Mouse (Mus musculus) B cell, adult 2 months (primary cell): Measurements from ENCODE around the gene Serpina1a.
"Not testable (repeated sequence)": the region's sequence is repeated elsewhere in the genome, so short reads cannot be mapped to it uniquely, and the experiment has no call there.

Source experiments
- DNase-seq, 2 experiments: peaks; one replicate each; pipeline ENCODE4 v3.0.0; 2022

Gene Serpina1a

DNA sequence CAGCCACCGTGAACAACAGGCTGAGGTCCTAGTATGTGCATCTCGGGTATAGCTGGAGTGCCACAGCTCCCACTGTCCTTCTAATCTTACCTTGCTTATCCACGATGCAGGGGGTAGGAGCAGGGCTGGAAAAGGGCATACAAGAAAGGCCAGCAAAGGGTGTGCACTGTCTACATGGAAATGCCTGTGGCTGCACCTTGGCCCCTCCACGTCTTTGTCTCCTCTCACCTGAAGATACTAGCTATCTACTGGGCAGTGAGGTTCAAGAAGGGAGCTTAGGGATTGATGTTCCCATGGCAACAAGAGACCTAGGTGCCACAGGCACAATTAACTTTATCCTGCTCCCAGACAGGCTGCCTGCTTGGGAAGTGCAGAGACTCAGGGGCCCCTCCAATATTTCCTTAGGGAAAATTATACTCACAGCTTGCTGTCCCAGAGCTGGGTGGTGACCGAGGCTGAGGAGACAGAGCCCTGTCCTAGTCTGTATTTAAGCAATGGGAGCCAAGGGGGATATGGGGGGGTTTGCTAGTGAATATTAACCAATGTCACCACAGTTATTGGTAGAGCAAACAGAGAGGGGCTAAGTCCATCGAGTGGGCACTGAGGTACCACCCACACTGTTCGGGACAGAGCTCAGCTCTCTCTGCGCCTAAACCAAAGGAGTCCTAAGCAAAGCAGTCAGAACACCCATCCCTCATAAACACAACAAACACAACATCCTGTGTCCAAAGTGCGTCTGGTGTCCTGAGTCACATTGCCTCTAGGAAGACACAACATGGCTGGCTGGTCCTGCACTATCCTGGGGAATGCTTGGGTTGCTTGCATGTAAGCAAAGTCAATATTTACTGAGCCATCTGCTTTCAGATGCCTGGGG, at the start of gene Serpina1a:
Serpina1a (minus strand) TSS at position 462 of the 874 bp plus-strand sequence.
- DNase-seq: not testable (repeated sequence)

DNA sequence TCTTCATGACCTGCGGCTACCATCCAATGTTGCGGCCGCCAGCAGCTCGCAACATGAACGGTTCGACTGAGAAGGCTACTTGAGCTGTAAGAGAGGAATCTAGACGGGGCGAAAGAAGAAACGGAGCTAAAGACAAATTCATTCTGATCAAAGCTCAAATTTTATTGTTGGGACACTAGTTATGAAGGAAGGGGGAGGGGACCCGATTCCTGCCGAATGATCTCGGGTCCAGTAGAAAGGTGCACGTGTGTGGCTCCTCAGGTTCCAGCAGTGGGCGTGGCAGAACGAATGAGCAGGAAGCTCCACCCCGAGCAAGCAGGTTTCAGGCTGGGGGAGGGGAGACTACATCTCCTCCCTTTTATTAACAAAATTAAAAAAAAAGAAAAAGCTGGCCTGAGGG, 45.8 kb upstream of the Serpina1a start:
- DNase-seq: not testable (repeated sequence)

DNA sequence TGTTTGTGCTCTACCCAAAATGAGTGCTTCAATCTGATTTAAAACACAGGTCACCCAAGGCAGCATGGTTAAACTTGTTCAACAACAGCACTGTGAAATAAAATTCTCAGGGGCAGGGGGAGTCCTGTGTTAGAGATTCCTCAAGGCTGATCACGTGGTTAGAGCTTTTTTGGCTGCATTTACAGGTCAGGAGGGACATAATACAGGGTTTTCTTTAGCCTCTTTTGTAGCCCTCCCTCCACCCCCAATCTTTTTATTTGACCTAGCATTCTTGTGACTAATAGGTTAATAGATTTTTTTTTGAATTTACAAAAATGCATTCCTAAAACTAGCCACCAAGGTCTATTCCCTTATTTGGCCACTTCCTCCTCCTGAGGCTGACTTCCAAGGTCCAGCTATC, 44.4 kb upstream of the Serpina1a start:
- not testable (repeated sequence) for DNase-seq

DNA sequence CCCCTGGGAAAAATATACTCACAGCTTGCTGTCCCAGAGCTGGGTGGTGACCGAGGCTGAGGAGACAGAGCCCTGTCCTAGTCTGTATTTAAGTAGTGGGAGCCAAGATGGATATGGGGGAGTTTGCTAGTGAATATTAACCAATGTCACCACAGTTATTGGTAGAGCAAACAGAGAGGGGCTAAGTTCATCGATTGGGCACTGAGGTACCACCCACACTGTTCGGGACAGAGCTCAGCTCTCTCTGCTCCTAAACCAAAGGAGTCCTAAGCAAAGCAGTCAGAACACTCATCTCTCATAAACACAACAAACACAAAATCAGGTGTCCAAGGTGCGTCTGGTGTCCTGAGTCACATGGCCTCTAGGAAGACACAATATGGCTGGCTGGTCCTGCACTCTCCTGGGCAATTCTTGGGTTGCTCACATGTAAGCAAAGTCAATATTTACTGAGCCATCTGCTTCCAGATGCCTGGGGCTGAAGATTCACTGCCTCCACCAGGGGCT, 41.5 kb upstream of the Serpina1a start, which contains the start of gene Serpina1c:
Serpina1c (minus strand) TSS at position 51 of the 504 bp plus-strand sequence.
- not testable (repeated sequence) for DNase-seq

DNA sequence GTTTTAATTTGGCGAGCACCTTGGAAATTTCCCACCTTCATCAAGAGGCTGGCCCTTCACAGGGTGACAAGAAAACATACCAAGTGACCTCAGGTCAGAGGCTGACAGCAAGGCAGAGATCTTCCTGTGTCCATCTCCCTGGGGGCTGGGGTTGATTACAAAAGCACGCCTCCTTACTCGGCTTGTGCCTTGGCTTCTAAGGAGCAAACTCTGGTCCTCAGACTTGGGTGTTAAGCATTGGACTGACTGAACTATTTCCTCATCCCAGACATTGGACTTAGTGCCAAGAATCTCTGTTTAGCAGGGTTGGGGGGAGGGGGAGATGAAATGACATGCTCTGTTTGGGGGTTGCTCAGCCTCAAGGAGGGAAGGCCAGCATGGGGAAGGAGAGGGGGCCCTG, 38.6 kb upstream of the Serpina1a start:
- DNase-seq: not testable (repeated sequence)

DNA sequence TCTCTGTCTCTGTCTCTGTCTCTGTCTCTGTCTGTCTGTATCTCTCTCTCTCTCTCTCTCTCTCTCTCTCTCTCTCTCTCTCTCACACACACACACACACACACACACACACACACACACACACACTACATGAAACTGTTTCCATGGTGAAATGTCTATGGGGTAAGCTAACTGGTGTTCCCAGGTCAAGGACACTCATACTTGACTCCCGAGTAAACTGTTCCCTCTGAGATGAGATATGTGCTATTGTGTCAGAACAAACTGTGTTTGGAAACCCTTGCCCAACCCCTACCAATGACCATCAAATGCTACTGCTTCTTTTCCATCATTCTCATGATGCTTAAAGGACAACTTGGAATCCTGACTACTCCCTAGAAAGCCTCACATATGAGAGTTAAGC, 3.5 kb upstream of the Serpina1a start:
- DNase-seq: not testable (repeated sequence)

DNA sequence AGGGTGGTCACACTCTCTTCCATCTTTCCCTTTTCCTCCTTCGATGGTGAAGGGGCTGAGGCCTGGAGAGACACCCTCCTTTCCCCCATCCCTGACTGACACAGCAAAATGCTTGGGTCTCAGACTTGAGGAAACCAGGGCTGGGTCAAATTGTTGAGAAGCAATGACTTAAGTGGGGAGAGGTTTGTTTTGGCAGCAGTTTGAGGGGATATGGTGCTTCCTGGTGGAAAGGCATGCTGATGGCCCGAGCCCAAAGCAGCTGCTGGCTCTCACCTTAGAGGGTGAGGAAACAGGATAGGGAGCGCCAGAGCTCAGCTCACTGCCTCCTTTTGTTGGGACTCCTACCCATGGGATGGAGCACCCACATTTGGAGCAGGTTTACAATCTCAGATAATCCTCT, 2.4 kb downstream of the Serpina1a start:
- no peak for DNase-seq

DNA sequence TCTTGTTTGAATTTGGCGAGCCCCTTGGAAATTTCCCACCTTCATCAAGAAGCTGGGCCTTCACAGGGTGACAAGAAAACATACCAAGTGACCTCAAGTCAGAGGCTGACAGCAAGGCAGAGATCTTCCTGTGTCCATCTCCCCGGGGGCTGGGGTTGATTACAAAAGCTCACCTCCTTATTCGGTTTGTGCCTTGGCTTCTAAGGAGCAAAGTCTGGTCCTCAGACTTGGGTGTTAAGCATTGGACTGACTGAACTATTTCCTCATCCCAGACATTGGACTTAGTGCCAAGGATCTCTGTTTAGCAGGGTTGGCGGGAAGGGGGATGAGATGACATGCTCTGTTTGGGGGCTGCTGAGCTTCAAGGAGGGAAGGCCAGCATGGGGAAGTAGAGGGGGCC, 2.8 kb downstream of the Serpina1a start:
- DNase-seq: not testable (repeated sequence)

DNA sequence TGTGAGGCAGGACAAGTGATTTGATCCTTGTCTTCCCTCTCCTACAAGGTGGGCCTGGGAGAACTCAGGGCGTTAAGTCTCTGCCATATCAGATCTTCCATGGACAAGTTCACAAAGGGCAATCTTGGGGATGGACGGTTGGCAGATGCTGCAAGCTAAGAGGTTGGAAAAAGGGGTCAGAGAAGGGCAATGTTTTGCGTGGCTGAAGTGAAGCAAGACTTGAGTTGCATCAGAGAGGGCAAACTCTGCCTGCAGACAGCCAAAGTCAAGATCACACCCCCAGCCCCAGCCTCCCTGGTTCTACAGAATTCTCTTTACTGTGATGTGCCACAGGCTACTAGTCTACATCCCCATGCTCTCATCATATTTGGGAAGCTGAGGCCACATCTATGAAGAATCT, 3.8 kb downstream of the Serpina1a start:
- not testable (repeated sequence) for DNase-seq

DNA sequence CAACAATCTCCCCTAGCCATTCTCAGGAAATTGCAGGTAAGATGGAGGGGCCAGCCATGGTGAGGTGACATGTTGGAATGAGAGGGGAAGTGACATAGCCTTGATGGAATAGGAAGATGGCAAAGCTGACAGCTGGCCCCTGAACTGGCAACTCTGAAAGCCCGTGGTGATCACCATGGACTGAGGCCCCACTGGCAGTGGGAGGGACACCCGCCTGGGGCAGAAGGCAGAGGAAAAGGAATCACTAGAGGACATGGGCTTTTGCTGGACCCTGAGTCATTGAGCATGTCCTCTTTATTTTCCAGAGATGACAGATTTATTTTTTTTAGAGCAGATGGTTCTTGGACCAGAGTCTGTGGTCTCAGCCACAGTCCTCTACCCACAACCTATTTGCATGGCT, 10.3 kb downstream of the Serpina1a start:
- DNase-seq: not testable (repeated sequence)

DNA sequence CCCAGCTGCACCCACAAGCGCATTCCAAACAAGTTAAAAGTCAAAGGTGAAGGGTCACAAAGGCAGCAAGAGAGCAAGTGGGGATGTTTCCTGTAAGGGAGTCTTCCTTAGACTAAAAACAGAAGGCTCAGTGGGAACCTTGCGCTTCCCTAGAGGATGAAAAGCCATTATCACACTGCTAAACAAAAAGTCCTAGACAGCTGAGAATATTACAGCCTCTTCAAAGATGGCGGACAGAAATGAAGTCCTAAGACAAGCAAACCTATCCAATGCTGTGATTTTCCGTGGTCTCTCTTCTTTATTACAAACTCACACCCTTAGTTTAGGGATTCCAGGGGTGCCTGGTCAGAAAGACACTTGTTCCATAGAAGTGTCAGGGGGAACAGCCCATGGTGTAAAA, 33.1 kb downstream of the Serpina1a start, which contains the start of gene Serpina1b:
Serpina1b (minus strand) TSS at position 101 of the 400 bp plus-strand sequence.
- not testable (repeated sequence) for DNase-seq

DNA sequence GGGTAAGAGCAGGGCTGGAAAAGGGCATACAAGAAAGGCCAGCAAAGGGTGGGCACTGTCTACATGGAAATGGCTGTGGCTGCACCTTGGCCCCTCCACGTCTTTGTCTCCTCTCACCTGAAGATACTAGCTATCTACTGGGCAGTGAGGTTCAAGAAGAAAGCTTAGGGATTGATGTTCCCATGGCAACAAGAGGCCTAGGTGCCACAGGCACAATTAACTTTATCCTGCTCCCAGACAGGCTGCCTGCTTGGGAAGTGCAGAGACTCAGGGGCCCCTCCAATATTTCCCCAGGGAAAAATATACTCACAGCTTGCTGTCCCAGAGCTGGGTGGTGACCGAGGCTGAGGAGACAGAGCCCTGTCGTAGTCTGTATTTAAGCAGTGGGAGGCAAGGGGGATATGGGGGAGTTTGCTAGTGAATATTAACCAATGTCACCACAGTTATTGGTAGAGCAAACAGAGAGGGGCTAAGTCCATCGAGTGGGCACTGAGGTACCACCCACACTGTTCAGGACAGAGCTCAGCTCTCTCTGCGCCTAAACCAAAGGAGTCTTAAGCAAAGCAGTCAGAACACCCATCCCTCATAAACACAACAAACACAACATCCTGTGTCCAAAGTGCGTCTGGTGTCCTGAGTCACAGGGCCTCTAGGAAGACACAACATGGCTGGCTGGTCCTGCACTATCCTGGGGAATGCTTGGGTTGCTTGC, 35.5 kb downstream of the Serpina1a start:
- not testable (repeated sequence) for DNase-seq

DNA sequence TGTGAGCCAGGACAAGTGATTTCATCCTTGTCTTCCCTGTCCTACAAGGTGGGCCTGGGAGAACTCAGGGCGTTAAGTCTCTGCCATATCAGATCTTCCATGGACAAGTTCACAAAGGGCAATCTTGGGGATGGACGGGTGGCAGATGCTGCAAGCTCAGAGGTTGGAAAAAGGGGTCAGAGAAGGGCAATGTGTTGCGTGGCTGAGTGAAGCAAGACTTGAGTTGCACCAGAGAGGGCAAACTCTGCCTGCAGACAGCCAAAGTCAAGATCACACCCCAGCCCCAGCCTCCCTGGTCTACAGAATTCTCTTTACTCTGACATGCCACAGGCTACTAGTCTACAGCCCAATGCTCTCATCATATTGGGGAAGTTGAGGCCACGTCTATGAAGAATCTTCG, 39.5 kb downstream of the Serpina1a start:
- not testable (repeated sequence) for DNase-seq
